In genomic region chr1:191964773-191965481, GRCm38 (mm10) we compare ENCODE assay signal across 8 mouse cellular contexts. TPM values are rescaled to one million over a fixed set of nuclear protein-coding genes. Genes with fewer than 3 reads are reported as not detected.
DNase-seq lines count a peak whose midpoint lies in the region; ATAC-seq and TF ChIP-seq lines count a peak whose summit lies in the region.

No protein-coding gene starts in this region.

- peaks cover 9% of the 10 kb centered on the region for H3K4me1 ChIP-seq in embryonic facial prominence, embryonic 13.5 days
- H3K4me1 ChIP-seq in kidney, postnatal 0 days (replicated peaks; ENCODE audit: insufficient read depth, low read length): no peaks in the 10 kb centered on the region; the same call in 1 of the 2 replicates
- H3K4me1 ChIP-seq in liver, embryonic 11.5 days (replicated peaks; ENCODE audit: control insufficient read depth, insufficient read depth, low read length): no peaks in the 10 kb centered on the region; the same call in 1 of the 2 replicates

- WGBS in embryonic facial prominence, embryonic 13.5 days: 17% methylated on average over 13 of the region's 13 CpGs
- 14% methylated on average over 13 of the region's 13 CpGs for WGBS in kidney, postnatal 0 days
- WGBS in liver, embryonic 11.5 days: 18% methylated on average over 13 of the region's 13 CpGs

- no peaks in the 10 kb centered on the region for H3K79me2 ChIP-seq in myocyte (ENCODE audit: control insufficient read depth, insufficient read depth)

- H3K27me3 ChIP-seq in embryonic facial prominence, embryonic 13.5 days: 0 out of 2 replicates have a peak, but pooled peaks cover 7% of the 10 kb centered on the region
- no peaks in the 10 kb centered on the region for H3K27me3 ChIP-seq in kidney, postnatal 0 days (ENCODE audit: insufficient read depth, low read length)
- no peaks in the 10 kb centered on the region for H3K27me3 ChIP-seq in liver, embryonic 11.5 days (replicated peaks; ENCODE audit: control insufficient read depth, insufficient read depth, low read length)
- H3K27me3 ChIP-seq in myocyte (ENCODE audit: control insufficient read depth, insufficient read depth, insufficient read length): no peaks in the 10 kb centered on the region

- H3K4me2 ChIP-seq in embryonic facial prominence, embryonic 13.5 days: peak overlapping the region; percentile 32; the same call in 1 of the 2 replicates
- no peak overlapping the region for H3K4me2 ChIP-seq in kidney, postnatal 0 days (ENCODE audit: low read length)
- no peak overlapping the region for H3K4me2 ChIP-seq in liver, embryonic 11.5 days
- H3K4me2 ChIP-seq in myocyte (ENCODE audit: low read depth): peak overlapping the region; percentile 35

- H3K9me3 ChIP-seq in embryonic facial prominence, embryonic 13.5 days: no peaks in the 10 kb centered on the region
- no peaks in the 10 kb centered on the region for H3K9me3 ChIP-seq in kidney, postnatal 0 days (replicated peaks; ENCODE audit: low read length)
- no peaks in the 10 kb centered on the region for H3K9me3 ChIP-seq in liver, embryonic 11.5 days (ENCODE audit: control insufficient read depth, low read length)

- H3K36me3 ChIP-seq in embryonic facial prominence, embryonic 13.5 days: no peaks in the 10 kb centered on the region
- H3K36me3 ChIP-seq in kidney, postnatal 0 days (ENCODE audit: insufficient read depth, low read length): no peaks in the 10 kb centered on the region
- no peaks in the 10 kb centered on the region for H3K36me3 ChIP-seq in liver, embryonic 11.5 days (ENCODE audit: control insufficient read depth, insufficient read depth, low read length)
- no peaks in the 10 kb centered on the region for H3K36me3 ChIP-seq in myocyte (ENCODE audit: control insufficient read depth, insufficient read depth)

- H3K27ac ChIP-seq in embryonic facial prominence, embryonic 13.5 days: no peak overlapping the region
- H3K27ac ChIP-seq in kidney, postnatal 0 days: peak overlapping the region; percentile 38; the same call in 1 of the 2 replicates
- 0 out of 2 replicates have a peak overlapping the region, but pooled peaks have one; percentile 4 for H3K27ac ChIP-seq in liver, embryonic 11.5 days (ENCODE audit: low read depth, low read length)

- ATAC-seq in embryonic facial prominence, embryonic 13.5 days (ENCODE audit: insufficient number of reproducible peaks, insufficient read depth, low FRiP score, low TSS enrichment, low read depth): no peak
- ATAC-seq in kidney, postnatal 0 days (replicated peaks; ENCODE audit: low FRiP score, low read depth): peak; percentile 27; the same call in 1 of the 2 replicates
- peak; percentile 57 for ATAC-seq in liver, embryonic 11.5 days (replicated peaks; ENCODE audit: low FRiP score)

- no peak for TF ChIP-seq POLR2A in myocyte (IDR thresholded peaks at IDR 0.05; ENCODE audit: insufficient read length, low read depth)

- H3K9ac ChIP-seq in embryonic facial prominence, embryonic 13.5 days: no peak overlapping the region
- no peak overlapping the region for H3K9ac ChIP-seq in kidney, postnatal 0 days (ENCODE audit: low read depth, low read length)
- H3K9ac ChIP-seq in liver, embryonic 11.5 days (ENCODE audit: low read depth, low read length): no peak overlapping the region

- DNase-seq in 416B (ENCODE audit: low read depth): peak; percentile 91
- DNase-seq in adrenal gland, postnatal 14 days: peak; percentile 88
- peak; percentile 53 to 79 for DNase-seq in heart, adult 9 months (ENCODE audit: low spot score in 2 of 2)
- peak; percentile 92 for DNase-seq in kidney, postnatal 0 days (ENCODE audit: low spot score)
- DNase-seq in liver, embryonic 11.5 days (ENCODE audit: low spot score): peak; percentile 73
- peak; percentile 76 to 89 for DNase-seq in spleen, postnatal 4 days (ENCODE audit: low spot score in 2 of 2)

- no peak overlapping the region for H3K4me3 ChIP-seq in embryonic facial prominence, embryonic 13.5 days
- no peak overlapping the region for H3K4me3 ChIP-seq in kidney, postnatal 0 days (replicated peaks; ENCODE audit: low read depth, low read length)
- no peak overlapping the region for H3K4me3 ChIP-seq in liver, embryonic 11.5 days (ENCODE audit: low read depth, low read length)
- H3K4me3 ChIP-seq in myocyte: no peak overlapping the region

- peak; percentile 95 for TF ChIP-seq CTCF in kidney, postnatal 0 days (IDR thresholded peaks at IDR 0.05; ENCODE audit: low read depth)

- no peak overlapping the region for H3ac ChIP-seq in myocyte (ENCODE audit: control insufficient read depth, insufficient read length)

TF ChIP-seq in myocyte, 11 proteins besides CTCF, POLR2A, EP300 and RAD21:
- no peak for TF ChIP-seq TCF12 (IDR thresholded peaks at IDR 0.05; ENCODE audit: insufficient read depth, poor library complexity, severe bottlenecking)
- TF ChIP-seq CEBPB (IDR thresholded peaks at IDR 0.05; ENCODE audit: insufficient read depth, poor library complexity, severe bottlenecking): no peak
- TF ChIP-seq SRF (IDR thresholded peaks at IDR 0.05; ENCODE audit: control insufficient read depth, insufficient read length, low read depth): no peak
- no peak for TF ChIP-seq MYOD1 (IDR thresholded peaks at IDR 0.05; ENCODE audit: control insufficient read depth in 1 of 3, insufficient read length in 2 of 3, low read depth in 2 of 3)
- no peak for TF ChIP-seq REST (IDR thresholded peaks at IDR 0.05; ENCODE audit: insufficient read depth, insufficient read length)
- no peak for TF ChIP-seq USF1 (IDR thresholded peaks at IDR 0.05; ENCODE audit: low read depth)
- no peak for TF ChIP-seq MAX (IDR thresholded peaks at IDR 0.05; ENCODE audit: low read depth)
- TF ChIP-seq E2F4 (IDR thresholded peaks at IDR 0.05; ENCODE audit: insufficient read depth): no peak
- TF ChIP-seq MYOG (IDR thresholded peaks at IDR 0.05; ENCODE audit: control insufficient read depth in 1 of 3, insufficient read depth in 1 of 3, insufficient read length in 2 of 3, low read depth in 2 of 3): no peak
- TF ChIP-seq TCF3 (IDR thresholded peaks at IDR 0.05; ENCODE audit: insufficient read length, low read depth): no peak
- no peak for TF ChIP-seq POLR2AphosphoS2 (IDR thresholded peaks at IDR 0.05; ENCODE audit: insufficient read length, low read depth)

RNA-seq across cellular contexts. Expression of gene Rd3, which starts 12.2 kb away (rescaled TPM):
- 0.26 TPM in 1 of 2 replicates, not detected in the other for total RNA-seq in adrenal gland, postnatal 14 days (2021)
- 1.7 and 3.8 TPM in 2 replicates for polyA plus RNA-seq in embryonic facial prominence, embryonic 13.5 days (2015; fragmentation: Nextera tagmentation; extraction: Ambion mirVana)
- 0.51 and 0.66 TPM in 2 replicates for polyA plus RNA-seq in kidney, postnatal 0 days (2015; fragmentation: Nextera tagmentation; extraction: Ambion mirVana)
- polyA plus RNA-seq in liver, embryonic 11.5 days (2014; fragmentation: Nextera tagmentation; extraction: Ambion mirVana): 0.21 TPM in 1 of 2 replicates, not detected in the other
- not detected for polyA plus RNA-seq in myocyte (2012; fragmentation: generic; extraction: Trizol)

RNA-seq across cellular contexts. Expression of gene Slc30a1, which starts 58.4 kb away (rescaled TPM):
- total RNA-seq in adrenal gland, postnatal 14 days (2021): 17.8 and 25.2 TPM in 2 replicates
- polyA plus RNA-seq in embryonic facial prominence, embryonic 13.5 days (2015; fragmentation: Nextera tagmentation; extraction: Ambion mirVana): 1.7 and 2.0 TPM in 2 replicates
- 5.6 TPM in 2 replicates for polyA plus RNA-seq in kidney, postnatal 0 days (2015; fragmentation: Nextera tagmentation; extraction: Ambion mirVana)
- 2.6 and 3.1 TPM in 2 replicates for polyA plus RNA-seq in liver, embryonic 11.5 days (2014; fragmentation: Nextera tagmentation; extraction: Ambion mirVana)
- polyA plus RNA-seq in myocyte (2012; fragmentation: generic; extraction: Trizol): 3.9 TPM

Comparison
In these comparisons a context has a peak if more than half of its experiments do, and no peak if none do; other contexts are left out.
1. H3K4me2 ChIP-seq: peak in embryonic facial prominence, embryonic 13.5 days (single experiment) and myocyte (single experiment); none in kidney, postnatal 0 days (single experiment) and liver, embryonic 11.5 days (single experiment).
2. Peak in every context shown above with its lines, with median percentiles within 50 percentile points of each other: DNase-seq.